Mouse (Mus musculus) adrenal gland, adult 2 months (tissue): ENCODE measurements at regions not wholly inside any gene's neighbourhood (a gene's known extent, or its start where the extent isn't known, plus 50 kb on each side); places are given as distances from the start of the nearest gene placed in this dataset.

Source experiments
- DNase-seq: peaks from one replicate; pipeline ENCODE4 v3.0.0; 2021

- DNase-seq: no peak
These were observed 496.8 kb downstream of the Cdh26 start for GRCm38 (mm10) chr2:178927038-178927660.

- DNase-seq: no peak
These were observed 498.7 kb downstream of the Cdh26 start for GRCm38 (mm10) chr2:178929033-178929432.

GRCm38 (mm10) chr2:178930125-178930524, 499.8 kb downstream of the Cdh26 start:
- DNase-seq: no peak

- peak; percentile 2 for DNase-seq
These were observed 493.8 kb upstream of the Cdh4 start for GRCm38 (mm10) chr2:178948471-178948870.

GRCm38 (mm10) chr2:178949103-178949502, 493.1 kb upstream of the Cdh4 start:
- DNase-seq: no peak

- no peak for DNase-seq
These were observed 491.9 kb upstream of the Cdh4 start for GRCm38 (mm10) chr2:178950304-178950703.

- DNase-seq: no peak
These were observed 487.7 kb upstream of the Cdh4 start for GRCm38 (mm10) chr2:178954420-178955067.

GRCm38 (mm10) chr2:178958829-178959228, 483.4 kb upstream of the Cdh4 start:
- no peak for DNase-seq

- DNase-seq: no peak
These were observed 482.6 kb upstream of the Cdh4 start for GRCm38 (mm10) chr2:178959603-178960002.

GRCm38 (mm10) chr2:178967584-178968365, 474.5 kb upstream of the Cdh4 start:
- DNase-seq: no peak

GRCm38 (mm10) chr2:178969732-178970131, 472.5 kb upstream of the Cdh4 start:
- DNase-seq: no peak

GRCm38 (mm10) chr2:178975366-178975765, 466.9 kb upstream of the Cdh4 start:
- DNase-seq: no peak

GRCm38 (mm10) chr2:178976046-178976445, 466.2 kb upstream of the Cdh4 start:
- DNase-seq: no peak

- no peak for DNase-seq
These were observed 465.7 kb upstream of the Cdh4 start for GRCm38 (mm10) chr2:178976495-178976894.

GRCm38 (mm10) chr2:178979451-178979850, 462.8 kb upstream of the Cdh4 start:
- no peak for DNase-seq

GRCm38 (mm10) chr2:178981736-178982502, 460.3 kb upstream of the Cdh4 start:
- no peak for DNase-seq

- no peak for DNase-seq
These were observed 458.4 kb upstream of the Cdh4 start for GRCm38 (mm10) chr2:178983801-178984200.

GRCm38 (mm10) chr2:178987935-178988334, 454.3 kb upstream of the Cdh4 start:
- no peak for DNase-seq

GRCm38 (mm10) chr2:178989291-178989690, 452.9 kb upstream of the Cdh4 start:
- DNase-seq: no peak

- DNase-seq: no peak
These were observed 452.4 kb upstream of the Cdh4 start for GRCm38 (mm10) chr2:178989784-178990183.

GRCm38 (mm10) chr2:178990959-178991358, 451.3 kb upstream of the Cdh4 start:
- no peak for DNase-seq

GRCm38 (mm10) chr2:178992334-178993116, 449.7 kb upstream of the Cdh4 start:
- no peak for DNase-seq
